Mouse (Mus musculus): ENCODE measurements around the gene Nr2e3.

DNA sequence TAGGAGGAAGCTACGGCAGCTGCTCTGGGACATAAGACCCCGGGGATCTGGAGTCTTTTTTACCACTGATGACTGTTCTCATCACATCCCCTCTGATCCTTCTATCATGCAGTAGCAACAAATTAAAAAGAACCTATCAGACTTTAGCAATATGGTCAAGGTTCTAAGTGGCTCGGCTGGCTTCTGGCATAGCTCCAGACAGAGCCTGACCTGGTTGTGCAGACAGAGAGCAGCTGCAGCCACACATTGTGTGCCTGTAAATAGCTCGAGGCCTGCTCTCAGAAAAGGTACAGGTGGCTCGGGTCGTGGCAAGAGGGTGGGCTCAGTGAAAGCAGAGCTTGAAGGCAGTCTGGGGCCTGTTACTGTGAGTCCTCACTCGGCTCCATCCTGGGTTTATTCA is 48.5 kb upstream of the Nr2e3 start:
- TF ChIP-seq CTCF (IDR thresholded peaks at IDR 0.05; ENCODE audit: low read depth) = no peak
- TF ChIP-seq EP300 (IDR thresholded peaks at IDR 0.05; ENCODE audit: low read depth) = no peak

Measured in heart, postnatal 0 days (tissue).